Mouse (Mus musculus): ENCODE results near the gene Dnmt3b. TPM values are rescaled to one million over a fixed set of nuclear protein-coding genes. Genes with fewer than 3 reads are reported as not detected.

Dnmt3b gene
- total and polyA plus RNA-seq, 3 experiments: 11.6 to 17.5 TPM; not detected in 1

DNA sequence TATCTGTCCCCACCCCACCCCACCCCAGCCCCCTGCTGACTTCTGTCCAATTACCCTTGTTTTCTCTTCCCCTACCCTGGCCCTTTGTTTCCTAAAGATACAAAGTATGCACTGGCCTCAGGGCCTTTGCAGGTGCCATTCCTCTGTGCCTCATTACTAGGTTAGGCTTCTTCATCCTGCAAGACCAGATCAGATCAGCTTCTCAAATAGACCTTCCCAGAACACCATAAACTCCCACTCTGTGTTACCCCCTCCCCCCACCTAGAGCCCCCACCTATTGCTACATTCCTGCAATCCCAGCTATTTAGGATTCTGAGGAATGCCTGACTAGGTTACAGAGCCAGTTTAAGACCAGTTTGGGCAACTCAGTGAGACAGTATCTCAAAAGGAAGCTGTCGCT, 37.5 kb upstream of the Dnmt3b start:
- no peak overlapping the region for H3K27ac ChIP-seq (ENCODE audit: control insufficient read depth, low read depth, low read length)
- H3K4me1 ChIP-seq (ENCODE audit: control insufficient read depth in 1 of 2, insufficient read depth in 2 of 2, low read length in 2 of 2): peaks cover 19 to 36% of the 10 kb centered on the region in 2 experiments
- DNase-seq (ENCODE audit: low read depth, low spot score): no peak

DNA sequence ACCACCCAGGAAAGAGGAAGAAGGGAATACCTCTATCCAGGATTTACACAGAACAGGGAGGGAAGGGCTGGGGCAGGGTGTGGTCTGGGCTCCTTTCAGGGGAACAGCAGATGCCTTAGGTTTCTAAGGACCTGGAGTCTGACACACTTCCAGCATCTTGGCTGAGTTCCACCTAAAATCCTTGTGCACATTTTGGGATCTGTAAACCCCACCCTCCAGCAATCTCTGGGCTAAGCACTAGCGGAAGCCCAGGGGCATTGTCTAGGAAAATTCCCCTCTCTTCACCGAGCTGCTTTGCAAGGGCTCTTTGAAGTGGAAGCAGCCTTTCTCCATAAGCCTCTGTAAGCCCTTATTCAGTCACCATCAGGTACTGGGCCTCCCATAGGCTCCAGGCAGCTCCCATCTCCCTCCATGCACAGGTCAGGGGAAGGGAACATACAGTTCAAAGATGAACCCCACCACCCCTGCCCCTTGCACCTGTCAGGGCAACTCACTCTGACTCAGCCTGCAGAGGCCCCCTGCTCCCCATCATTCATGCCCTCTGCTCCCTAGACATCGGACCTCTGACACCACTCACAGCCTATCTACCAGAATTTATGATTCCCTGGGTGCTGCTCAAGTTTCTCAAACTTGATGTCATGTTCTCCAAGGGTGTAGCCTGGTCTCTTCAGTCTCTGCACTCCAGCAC, 36.5 kb upstream of the Dnmt3b start:
- no peaks in the 10 kb centered on the region for H3K9me3 ChIP-seq (replicated peaks; ENCODE audit: insufficient read depth, low read length)
- peaks cover 13 to 26% of the 10 kb centered on the region in 2 experiments for H3K4me1 ChIP-seq (ENCODE audit: control insufficient read depth in 1 of 2, insufficient read depth in 2 of 2, low read length in 2 of 2)
- H3K27ac ChIP-seq (ENCODE audit: control insufficient read depth, low read depth, low read length): no peak overlapping the region

More for the DNA sequence above, 37.5 kb upstream of the Dnmt3b start:
- Histone ChIP-seq H3K27me3 (ENCODE audit: control insufficient read depth in 1 of 2, insufficient read depth in 2 of 2, low read length in 2 of 2) (no peaks in the 10 kb centered on the region), H3K9ac (ENCODE audit: control insufficient read depth, low read depth, low read length, poor library complexity, severe bottlenecking) (no peak overlapping the region), H3K79me2 (ENCODE audit: control insufficient read depth, insufficient read depth, low read length, poor library complexity) (no peaks in the 10 kb centered on the region), H3K9me3 (replicated peaks; ENCODE audit: insufficient read depth, low read length) (no peaks in the 10 kb centered on the region), H3K4me3 (ENCODE audit: control insufficient read depth in 1 of 2, insufficient read depth in 1 of 2, low read depth in 2 of 2, low read length in 2 of 2) (no peak overlapping the region), H3K36me3 (ENCODE audit: control insufficient read depth in 1 of 2, insufficient read depth in 2 of 2, low read length in 2 of 2) (peaks cover 0 to 29% of the 10 kb centered on the region in 2 experiments; a peak in 2 of 4 replicates)
- no peak for TF ChIP-seq MEF2A (IDR thresholded peaks at IDR 0.05; ENCODE audit: extremely low read depth, insufficient replicate concordance, low read depth, low read length, poor library complexity, severe bottlenecking)
- TF ChIP-seq JUND (IDR thresholded peaks at IDR 0.05; ENCODE audit: low read depth, low read length): no peak

DNA sequence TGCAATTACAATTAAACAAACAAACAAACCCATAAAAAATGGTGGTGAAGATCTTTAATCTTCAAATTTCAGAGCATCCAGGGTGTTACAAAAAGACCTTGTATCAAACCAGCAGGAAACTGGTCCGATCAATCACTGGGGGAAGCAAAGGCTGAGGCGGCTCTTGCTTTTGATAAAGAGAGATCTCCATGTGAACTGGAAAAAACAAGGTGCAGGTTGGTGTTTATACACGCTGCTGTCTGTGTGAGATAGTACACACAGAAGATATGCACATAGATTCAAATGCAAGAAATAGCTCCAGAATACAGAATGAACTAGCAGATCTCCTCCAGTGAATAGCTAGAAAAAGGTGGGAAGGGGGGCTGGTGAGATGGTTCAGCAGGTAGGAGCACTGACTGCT, 32.4 kb upstream of the Dnmt3b start:
- Histone ChIP-seq H3K9ac (ENCODE audit: control insufficient read depth, low read depth, low read length, poor library complexity, severe bottlenecking) (no peak overlapping the region), H3K27ac (ENCODE audit: control insufficient read depth, low read depth, low read length) (no peak overlapping the region), H3K4me1 (ENCODE audit: control insufficient read depth in 1 of 2, insufficient read depth in 2 of 2, low read length in 2 of 2) (no peaks in the 10 kb centered on the region), H3K27me3 (ENCODE audit: control insufficient read depth in 1 of 2, insufficient read depth in 2 of 2, low read length in 2 of 2) (no peaks in the 10 kb centered on the region), H3K36me3 (ENCODE audit: control insufficient read depth in 1 of 2, insufficient read depth in 2 of 2, low read length in 2 of 2) (no peaks in the 10 kb centered on the region), H3K79me2 (ENCODE audit: control insufficient read depth, insufficient read depth, low read length, poor library complexity) (no peaks in the 10 kb centered on the region), H3K9me3 (replicated peaks; ENCODE audit: insufficient read depth, low read length) (no peaks in the 10 kb centered on the region), H3K4me3 (ENCODE audit: control insufficient read depth in 1 of 2, insufficient read depth in 1 of 2, low read depth in 2 of 2, low read length in 2 of 2) (no peak overlapping the region)
- TF ChIP-seq USF1 (IDR thresholded peaks at IDR 0.05; ENCODE audit: low read depth, low read length) (no peak), POLR2AphosphoS2 (IDR thresholded peaks at IDR 0.05; ENCODE audit: low read length) (no peak), CTCF (IDR thresholded peaks at IDR 0.05 in 2 of 3, conservative IDR thresholded peaks at IDR 0.05 in 1 of 3; ENCODE audit: control insufficient read depth in 1 of 3, insufficient read depth in 1 of 3, low read depth in 2 of 3, low read length in 3 of 3, poor library complexity in 1 of 3, severe bottlenecking in 1 of 3) (no peak), ZNF384 (IDR thresholded peaks at IDR 0.05; ENCODE audit: low read depth, low read length) (no peak), GABPA (IDR thresholded peaks at IDR 0.05; ENCODE audit: low read depth, low read length) (no peak), MEF2A (IDR thresholded peaks at IDR 0.05; ENCODE audit: extremely low read depth, insufficient replicate concordance, low read depth, low read length, poor library complexity, severe bottlenecking) (no peak), HCFC1 (IDR thresholded peaks at IDR 0.05; ENCODE audit: low read depth, low read length) (no peak), RCOR1 (IDR thresholded peaks at IDR 0.05; ENCODE audit: low read depth, low read length) (no peak), MAFK (IDR thresholded peaks at IDR 0.05; ENCODE audit: borderline replicate concordance, low read depth, low read length) (no peak), EP300 (IDR thresholded peaks at IDR 0.05; ENCODE audit: low read depth in 1 of 2, low read length in 2 of 2) (no peak), POLR2A (IDR thresholded peaks at IDR 0.05; ENCODE audit: control insufficient read depth in 1 of 2, insufficient read depth in 1 of 2, low read depth in 1 of 2, low read length in 2 of 2, poor library complexity in 1 of 2) (no peak), ZC3H11A (IDR thresholded peaks at IDR 0.05; ENCODE audit: low read depth, low read length) (no peak), TAL1 (IDR thresholded peaks at IDR 0.05; ENCODE audit: low read length) (no peak), KAT2A (conservative IDR thresholded peaks at IDR 0.05; ENCODE audit: low read depth, low read length) (no peak)
- no peak for DNase-seq (ENCODE audit: low read depth, low spot score)

More for the DNA sequence above, 36.5 kb upstream of the Dnmt3b start:
- no peak for DNase-seq (ENCODE audit: low read depth, low spot score)
- Histone ChIP-seq H3K9ac (ENCODE audit: control insufficient read depth, low read depth, low read length, poor library complexity, severe bottlenecking) (no peak overlapping the region), H3K27me3 (ENCODE audit: control insufficient read depth in 1 of 2, insufficient read depth in 2 of 2, low read length in 2 of 2) (no peaks in the 10 kb centered on the region), H3K79me2 (ENCODE audit: control insufficient read depth, insufficient read depth, low read length, poor library complexity) (no peaks in the 10 kb centered on the region), H3K36me3 (ENCODE audit: control insufficient read depth in 1 of 2, insufficient read depth in 2 of 2, low read length in 2 of 2) (peaks cover 0 to 22% of the 10 kb centered on the region in 2 experiments; a peak in 2 of 4 replicates), H3K4me3 (ENCODE audit: control insufficient read depth in 1 of 2, insufficient read depth in 1 of 2, low read depth in 2 of 2, low read length in 2 of 2) (no peak overlapping the region)
- TF ChIP-seq USF1 (IDR thresholded peaks at IDR 0.05; ENCODE audit: low read depth, low read length): no peak
- no peak for TF ChIP-seq ZC3H11A (IDR thresholded peaks at IDR 0.05; ENCODE audit: low read depth, low read length)
- TF ChIP-seq BHLHE40 (IDR thresholded peaks at IDR 0.05; ENCODE audit: borderline replicate concordance, low read depth, low read length): no peak
- no peak for TF ChIP-seq POLR2AphosphoS5 (IDR thresholded peaks at IDR 0.05; ENCODE audit: borderline replicate concordance, low read depth, low read length)
- TF ChIP-seq TCF12 (IDR thresholded peaks at IDR 0.05; ENCODE audit: low read depth, low read length): no peak
- no peak for TF ChIP-seq ETS1 (IDR thresholded peaks at IDR 0.05; ENCODE audit: low read depth, low read length)
- TF ChIP-seq MAFK (IDR thresholded peaks at IDR 0.05; ENCODE audit: borderline replicate concordance, low read depth, low read length): no peak
- no peak for TF ChIP-seq ZMIZ1 (IDR thresholded peaks at IDR 0.05; ENCODE audit: low read depth, low read length)
- TF ChIP-seq MAZ (IDR thresholded peaks at IDR 0.05; ENCODE audit: low read depth, low read length): no peak
- TF ChIP-seq RCOR1 (IDR thresholded peaks at IDR 0.05; ENCODE audit: low read depth, low read length): no peak

Data from MEL (cell line).